Mouse (Mus musculus): ENCODE results near the gene Ldlrad3.

The Ldlrad3 gene

DNA sequence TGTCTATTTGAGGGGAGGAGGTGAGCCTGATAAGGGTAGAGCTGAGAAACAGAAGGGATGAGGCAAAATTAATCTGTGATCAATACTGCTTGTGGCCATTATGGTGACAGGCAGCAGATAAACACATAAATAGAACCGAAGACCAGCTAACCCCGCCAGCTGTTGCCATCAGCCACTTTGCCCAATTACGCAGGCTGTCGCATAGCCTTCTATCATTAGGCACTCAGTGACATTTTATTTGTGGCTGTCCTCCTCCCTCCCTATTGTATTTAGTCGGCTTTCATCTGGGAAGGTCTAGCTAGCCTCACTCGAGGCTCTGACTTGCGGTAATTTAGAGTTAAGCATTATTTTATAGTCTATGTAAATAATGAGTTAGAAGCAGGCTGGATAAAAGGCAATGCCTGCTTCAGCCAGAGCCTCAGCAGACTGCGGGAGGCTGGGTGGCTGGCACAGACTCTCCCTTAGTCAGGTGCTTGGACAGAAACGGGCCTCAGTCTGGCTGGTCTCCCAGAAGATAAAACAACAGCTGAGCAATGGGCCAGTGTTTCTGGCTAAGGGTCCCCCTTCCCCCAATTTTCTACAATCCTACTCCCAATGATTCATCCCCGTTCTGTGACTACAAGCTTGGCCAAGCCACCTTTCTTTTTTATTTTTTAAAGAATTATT is 147.8 kb downstream of the Ldlrad3 start:
- DNase-seq (ENCODE audit: low read depth, low spot score), result no peak

DNA sequence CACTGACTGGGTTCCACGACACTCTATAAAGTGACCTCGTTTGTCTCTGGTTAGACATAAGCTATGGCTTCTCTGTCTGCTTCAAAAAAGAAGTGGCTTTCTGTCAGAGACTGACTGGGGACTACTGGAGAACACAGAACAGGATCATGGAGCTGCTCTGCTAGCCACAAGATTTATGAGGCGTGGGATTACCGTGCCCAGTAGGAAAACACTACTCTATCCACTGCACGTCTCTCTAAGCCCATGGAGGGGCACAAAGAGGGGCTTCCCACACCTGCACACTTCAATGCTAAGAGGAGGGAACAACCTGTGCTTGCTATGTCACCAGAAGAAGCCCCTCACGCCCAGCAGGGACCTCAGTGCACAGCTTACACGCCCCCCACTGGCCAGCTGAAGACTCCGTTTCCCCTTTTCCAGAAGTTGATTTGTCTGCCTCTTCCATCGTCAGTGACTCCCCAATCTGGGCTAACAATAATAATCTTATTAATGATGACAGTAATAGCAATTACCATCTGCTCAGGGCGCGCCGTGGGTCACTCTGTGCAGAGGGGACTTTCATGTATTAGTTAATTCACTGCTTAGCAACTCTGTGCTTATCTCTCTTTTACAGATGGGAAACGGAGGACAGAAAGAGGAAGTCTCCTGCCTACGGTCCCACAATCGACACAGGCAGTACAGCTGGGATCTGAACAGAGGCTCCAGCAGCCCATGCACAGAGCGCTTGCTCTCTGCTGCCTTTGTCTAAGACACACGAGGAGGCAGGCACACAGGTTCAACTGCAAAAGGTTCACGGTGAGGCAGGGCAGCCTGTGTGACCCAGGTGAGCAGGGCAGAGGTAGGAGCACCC is 149.3 kb downstream of the Ldlrad3 start:
- DNase-seq (ENCODE audit: low read depth, low spot score), result no peak

DNA sequence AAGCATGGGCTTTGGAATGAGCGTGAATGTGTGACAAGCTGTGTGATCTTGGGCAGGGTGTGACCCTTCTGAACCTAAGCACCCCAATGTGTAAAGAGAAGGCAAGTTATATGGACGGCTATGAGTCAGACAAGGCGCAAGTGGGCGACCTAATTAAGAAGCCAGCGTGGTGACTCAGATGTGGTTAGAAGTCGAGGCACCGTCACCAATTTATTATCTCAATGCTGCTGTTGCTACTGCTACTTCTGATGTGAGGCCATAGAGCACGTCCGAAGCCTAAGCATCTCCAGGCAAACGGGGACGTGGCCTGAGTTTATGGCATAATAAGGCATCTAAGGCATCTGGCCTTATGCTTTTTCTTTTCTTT is 151.7 kb downstream of the Ldlrad3 start:
- no peak for DNase-seq (ENCODE audit: low read depth, low spot score)

DNA sequence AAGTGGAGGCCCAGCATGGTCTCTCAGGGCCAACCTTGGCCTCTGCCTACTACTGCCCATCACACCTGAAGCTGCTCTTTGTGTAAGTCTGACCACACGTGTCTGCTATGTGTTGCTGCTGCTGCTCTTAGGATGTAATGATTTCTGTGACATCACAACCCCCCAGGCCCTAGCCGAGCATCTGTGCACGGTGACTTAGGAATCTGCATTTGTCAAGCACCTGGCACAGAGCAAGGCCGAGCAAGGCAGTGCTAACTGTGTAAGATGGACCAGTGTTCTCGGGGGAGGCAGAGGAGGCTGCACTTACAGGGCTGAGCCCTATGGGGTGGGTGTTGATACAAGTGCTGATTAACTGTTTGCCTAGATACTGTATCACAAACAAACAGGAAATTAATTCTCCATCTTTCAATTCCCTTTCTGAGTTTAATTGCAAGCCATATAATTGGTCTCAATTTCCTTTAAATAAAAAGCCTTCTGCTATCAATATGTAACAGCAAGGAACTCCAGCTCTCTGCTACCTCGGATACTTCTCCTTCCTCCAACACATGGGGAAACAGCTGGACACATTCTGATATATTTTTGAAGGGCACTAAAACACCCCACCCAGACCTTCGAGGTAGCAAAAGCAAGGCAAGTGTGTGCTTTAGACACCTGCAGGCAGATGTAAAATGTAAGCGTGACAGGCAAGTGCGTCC is 152.2 kb downstream of the Ldlrad3 start:
- no peak for DNase-seq (ENCODE audit: low read depth, low spot score)

DNA sequence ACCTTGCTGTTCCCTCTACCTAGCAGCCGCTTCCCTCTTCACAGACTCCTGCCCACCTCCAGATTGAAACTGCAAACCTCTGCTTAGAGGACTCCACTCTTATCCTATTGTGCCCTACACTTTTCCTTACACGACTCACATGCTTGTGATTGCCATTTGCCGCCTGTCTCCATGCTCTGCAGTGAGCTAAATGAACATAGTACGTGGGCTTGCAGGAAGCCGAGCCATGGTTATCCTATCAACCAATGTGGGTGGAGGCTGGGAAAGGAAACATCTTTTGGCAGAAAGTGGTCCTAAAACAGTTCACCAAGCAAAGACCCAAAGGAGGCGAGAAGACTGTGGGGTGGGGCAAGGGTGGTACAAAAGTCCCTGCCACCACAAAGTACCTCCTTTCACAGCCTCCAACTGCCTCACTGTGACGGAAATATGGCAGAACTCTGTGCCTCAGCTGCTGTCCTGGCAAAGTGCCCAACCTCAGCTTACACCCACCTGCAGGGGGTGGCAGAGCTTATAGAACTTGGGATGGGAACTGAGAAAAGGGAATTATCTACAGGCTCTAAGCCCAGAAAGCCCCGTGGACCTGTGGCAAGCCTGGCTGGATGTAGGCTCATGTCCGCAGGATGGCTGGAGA is 153.4 kb downstream of the Ldlrad3 start:
- DNase-seq (ENCODE audit: low read depth, low spot score), result no peak

DNA sequence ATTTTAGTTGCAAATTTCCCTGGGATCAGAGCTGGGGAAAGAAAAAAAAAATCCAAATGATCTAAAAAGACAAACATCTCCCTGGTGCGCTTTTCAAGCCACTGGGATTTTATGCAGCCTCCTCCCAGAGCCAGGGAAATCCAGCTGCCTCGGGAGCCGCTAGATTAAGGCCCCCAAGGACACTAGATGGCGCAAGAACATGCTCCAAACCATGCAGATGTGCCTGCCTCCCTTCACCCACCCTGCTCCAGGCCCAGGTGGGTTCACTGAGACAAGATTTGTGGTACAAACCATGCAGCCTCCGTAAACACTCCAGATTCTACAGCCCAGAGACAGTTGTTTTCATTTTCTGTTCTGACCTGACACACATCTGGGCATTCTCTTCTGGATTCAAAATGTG is 155.5 kb downstream of the Ldlrad3 start:
- peak; percentile 54 for DNase-seq (ENCODE audit: low read depth, low spot score)

DNA sequence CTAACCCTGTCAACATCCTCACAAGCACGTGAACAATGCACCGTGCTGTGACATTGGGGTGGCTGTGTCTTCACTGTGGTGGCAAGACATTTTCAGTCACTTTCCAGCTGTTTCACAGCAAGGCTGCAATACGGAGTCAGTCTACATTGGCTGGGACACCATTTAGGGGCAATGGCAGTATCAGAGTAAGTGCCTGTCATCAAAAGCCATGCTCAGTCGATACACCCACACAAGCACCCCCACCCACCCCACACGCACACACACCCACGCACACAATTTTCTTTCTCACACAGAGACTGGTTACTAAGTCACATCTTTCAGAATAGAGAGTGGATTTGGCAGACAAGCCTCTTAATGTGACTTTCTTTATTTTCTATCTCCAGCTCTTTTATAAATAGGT is 156.0 kb downstream of the Ldlrad3 start:
- DNase-seq (ENCODE audit: low read depth, low spot score), result no peak

DNA sequence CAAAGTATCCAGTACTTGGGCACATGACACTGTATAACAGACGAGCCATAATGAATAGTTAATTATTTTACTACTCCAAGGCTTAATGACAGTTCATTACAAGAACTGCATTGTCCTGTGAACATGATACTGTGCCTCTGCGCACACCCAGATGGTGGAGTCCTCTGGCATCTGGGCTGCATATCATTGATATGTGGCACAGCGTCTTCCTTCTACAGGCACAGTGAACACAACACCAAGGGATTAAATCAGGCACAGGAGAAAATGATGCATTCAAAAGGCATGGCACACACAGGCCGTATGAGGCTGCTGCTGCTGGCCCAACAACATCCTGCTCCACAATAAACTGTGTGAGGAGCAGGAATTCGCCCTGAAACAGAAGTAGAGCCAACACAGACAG is 156.5 kb downstream of the Ldlrad3 start:
- no peak for DNase-seq (ENCODE audit: low read depth, low spot score)

DNA sequence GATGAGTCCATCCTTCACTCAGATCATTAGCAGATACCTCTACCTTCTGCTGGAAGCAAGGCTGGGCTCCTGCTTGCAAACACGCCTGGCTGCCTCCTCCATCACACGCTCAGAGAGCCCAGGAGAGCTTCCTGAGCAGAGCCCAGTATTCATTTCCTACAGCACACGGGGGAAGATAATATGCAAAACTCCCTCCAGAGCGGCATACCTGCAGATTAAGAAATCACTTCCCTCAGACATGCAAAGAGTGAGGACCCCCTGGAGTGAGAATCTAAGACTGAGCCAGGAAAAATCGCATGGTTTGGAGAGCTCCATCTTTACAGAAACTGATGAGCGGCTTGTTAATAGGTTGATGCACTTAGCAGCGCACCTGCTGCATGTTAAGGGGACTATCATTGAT is 158.9 kb downstream of the Ldlrad3 start:
- DNase-seq (ENCODE audit: low read depth, low spot score), result no peak

DNA sequence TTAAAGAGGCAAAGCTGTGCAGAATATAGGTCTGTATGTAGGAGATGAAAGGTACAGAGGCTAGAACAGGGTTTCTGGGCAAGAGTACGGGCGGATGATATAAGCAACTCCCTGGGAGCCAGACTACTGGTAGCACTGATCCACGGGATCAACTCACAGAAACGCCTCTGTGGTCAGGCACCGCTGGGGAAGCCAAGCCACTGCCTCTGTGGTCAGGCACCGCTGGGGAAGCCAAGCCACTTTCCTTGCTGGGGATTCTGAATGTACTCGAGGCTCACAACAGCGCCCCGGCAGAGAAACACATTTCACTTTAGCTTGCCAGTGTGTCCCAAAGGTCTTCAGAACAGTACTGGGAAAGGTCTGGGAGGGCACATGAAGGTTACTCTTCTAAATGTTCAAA is 160.0 kb downstream of the Ldlrad3 start:
- DNase-seq (ENCODE audit: low read depth, low spot score), result no peak

DNA sequence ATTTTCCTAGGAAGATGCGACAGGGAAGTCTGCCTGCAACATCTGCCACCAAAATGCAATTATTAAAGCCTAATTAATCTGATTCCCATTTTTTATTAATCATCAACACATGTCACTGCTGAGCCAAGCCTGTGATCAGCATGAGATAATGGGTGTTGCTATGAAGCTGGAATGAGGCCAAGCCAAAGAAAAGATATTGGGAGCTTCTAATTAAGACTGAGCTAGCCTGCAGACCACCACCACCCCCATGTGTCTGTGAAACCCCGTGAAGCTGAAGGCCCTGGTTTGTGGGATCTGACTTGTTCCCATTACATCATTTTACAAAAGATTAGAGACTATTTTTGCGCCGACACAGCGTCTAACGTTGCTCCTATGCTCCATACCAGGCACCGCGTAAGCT is 161.7 kb downstream of the Ldlrad3 start:
- no peak for DNase-seq (ENCODE audit: low read depth, low spot score)

DNA sequence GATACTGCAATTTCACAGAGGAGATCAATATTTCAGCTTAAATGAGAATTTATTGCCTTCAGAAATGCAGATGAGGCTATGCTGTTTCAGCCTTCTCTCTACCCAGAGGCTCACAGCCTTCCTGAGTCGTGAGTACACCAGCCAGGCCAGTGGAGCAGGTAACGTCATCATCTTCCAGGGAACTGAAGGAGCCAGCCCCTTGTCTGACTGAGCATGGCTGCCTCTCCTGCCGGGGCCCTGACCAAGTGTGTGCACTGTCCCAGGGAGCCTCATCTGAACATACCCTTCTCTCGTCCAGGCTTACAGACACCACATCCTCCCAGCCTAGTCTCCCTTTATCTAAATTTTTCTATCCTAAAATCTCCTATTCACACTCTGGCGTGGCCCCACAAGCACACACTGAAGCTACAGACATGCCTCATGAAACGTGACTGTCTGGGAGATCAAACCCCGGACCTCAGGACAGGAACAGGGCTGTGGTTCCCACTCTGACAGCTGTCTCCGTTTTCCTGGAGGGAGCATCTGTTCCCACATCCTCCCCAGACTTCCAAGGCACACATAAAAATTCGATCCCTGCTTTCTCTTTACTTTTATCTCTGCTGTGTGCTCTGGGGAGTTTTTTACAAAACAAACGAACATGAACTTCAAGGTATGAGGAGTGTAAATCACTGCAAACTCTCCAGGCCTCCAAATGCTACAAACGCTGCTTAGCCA is 164.7 kb downstream of the Ldlrad3 start:
- no peak for DNase-seq (ENCODE audit: low read depth, low spot score)

DNA sequence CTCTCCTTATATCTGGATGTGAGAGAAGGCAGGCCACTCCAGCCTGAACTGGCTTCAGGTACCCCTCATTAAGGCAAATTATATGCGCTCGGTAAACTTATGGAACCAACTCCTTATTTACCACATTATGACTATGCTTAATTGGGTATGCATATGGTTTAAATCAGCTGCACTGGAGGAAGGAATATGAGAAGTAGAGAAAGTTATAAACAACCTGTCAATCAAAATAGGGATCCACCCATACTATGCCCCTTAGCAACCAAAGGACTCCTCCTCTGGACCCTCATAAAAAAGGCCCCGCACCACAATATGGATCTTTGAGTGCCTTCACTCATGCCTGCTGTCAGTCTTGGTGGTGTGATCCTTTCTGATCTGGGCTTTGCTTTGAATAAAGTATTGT is 165.6 kb downstream of the Ldlrad3 start:
- DNase-seq (ENCODE audit: low read depth, low spot score), result no peak

DNA sequence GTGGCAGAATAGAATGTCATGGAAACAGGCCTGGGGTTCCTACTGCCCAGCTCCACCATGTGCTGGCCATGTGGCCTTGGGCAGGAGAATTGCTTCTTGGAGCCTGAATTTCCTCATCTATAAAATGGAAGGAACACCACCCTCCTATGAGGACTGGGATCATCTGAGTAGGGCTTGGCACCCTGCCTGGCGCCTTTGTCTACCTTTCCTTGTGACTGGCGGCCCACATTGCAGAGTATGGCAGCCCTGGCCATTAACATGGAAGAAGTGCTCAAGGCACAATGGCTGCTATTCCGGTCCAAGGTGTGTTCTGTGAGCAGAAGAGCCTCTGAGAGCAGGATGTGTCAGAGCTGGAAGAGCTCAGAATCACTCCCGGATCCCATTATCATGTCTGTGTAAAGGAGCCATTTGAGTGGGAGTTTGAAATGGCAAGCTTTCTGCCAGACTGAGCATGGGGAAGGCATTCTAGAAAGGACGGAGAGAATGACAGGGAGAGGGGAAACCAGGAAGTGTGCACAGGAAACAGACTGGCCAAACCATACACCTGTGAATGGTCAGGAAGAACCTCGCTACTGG is 171.6 kb downstream of the Ldlrad3 start:
- DNase-seq (ENCODE audit: low read depth, low spot score), result no peak

DNA sequence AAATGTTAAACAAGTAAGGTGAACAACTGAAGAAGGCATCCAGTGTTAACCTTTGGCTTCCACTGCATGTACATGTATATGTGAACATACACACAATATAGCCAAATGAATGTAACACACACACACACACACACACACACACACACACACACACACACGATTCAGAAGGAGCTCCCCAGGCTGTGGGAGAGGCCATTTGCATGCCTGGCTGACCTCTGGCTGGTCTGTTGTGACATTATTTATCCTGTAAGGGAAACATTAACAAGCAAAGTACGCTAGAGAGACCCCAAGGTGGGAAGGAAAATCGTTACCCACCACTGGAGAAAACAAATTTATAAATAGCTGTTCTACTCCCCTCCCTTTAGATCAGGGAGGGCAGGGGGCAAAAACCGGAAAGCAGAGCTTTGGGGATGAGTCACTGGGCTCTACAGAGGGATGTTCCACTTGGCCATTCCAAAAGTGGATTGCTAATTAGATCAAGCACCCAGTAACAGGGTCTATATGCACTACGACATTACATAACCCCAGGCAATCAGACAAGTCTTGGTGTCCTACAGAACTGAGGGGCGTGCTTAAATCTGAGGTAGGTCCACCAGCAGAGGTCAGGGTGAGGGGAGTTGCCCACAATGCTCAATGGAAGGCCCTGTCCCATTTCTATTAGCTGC is 174.7 kb downstream of the Ldlrad3 start:
- no peak for DNase-seq (ENCODE audit: low read depth, low spot score)

DNA sequence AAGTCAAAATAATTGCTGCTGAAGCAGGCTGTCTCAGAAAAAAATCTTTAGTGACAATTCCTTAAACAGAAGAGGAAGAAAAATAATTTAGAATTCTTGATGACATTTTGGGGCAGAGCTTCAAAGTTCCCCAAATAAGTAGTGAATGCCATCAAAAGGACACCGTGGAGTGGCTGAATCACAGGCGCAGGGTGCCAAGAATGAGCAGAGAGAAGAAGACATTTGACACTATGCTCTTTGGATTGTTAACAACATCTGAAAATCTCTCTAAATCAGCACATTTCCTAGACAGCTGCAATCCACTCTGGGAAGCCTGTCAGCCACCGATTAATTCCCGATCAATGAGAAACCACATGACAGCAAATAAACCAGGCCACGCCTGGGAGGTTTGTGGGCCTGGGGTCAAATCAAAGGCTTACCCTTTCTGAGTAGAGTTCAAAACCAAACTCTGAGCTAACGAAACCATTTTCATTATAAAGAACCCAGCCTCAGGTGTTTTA is 176.4 kb downstream of the Ldlrad3 start:
- DNase-seq (ENCODE audit: low read depth, low spot score), result no peak

DNA sequence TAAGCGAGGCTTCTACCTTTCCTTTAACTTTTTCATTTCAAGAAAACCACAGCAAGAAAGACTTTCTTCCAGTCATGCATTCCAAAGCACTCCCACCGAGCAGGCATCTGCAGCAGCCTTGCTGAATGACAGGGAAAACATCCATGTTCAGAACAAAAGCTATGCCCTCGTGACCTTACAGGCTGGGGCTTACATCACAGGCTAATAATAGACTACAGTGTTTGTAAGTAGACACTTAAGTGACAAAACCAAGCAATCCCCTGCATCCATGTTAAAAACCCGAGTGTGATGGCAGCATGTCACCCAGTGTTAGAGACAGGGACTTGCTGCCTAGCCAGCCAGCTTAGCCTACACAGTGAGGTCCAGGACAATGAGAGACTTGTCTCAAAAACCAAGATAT is 180.0 kb downstream of the Ldlrad3 start:
- DNase-seq (ENCODE audit: low read depth, low spot score), result no peak

DNA sequence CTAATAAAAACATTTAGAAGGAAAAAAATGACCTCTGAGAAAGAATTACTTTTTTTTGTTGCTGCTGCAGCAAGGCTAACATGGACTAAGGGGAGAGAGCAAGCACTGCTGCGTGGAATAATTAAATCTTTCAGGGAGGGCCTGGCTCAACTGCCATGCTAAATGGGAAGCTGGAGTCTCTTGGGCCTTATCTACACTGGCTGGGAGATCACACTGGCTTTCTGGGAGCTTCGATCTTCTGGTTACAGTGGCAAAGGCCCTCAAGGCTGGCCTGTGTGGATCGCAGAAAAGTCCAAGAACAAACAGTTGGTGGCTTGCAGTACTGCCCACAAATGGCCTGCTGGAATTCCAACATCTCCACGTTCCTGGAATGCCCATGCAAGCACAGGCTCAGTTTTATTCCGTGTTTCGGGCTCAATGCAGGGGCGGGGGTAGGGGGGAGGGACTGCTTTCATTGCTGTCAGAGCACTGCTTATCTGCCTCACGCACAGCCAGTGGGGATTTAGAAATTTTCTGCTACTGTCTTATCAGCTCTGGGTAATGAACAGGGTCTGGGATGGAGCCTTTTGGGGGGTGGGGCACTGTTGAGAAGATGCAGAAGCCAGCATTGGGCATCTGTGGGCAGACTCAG is 180.7 kb downstream of the Ldlrad3 start:
- DNase-seq (ENCODE audit: low read depth, low spot score), result no peak

DNA sequence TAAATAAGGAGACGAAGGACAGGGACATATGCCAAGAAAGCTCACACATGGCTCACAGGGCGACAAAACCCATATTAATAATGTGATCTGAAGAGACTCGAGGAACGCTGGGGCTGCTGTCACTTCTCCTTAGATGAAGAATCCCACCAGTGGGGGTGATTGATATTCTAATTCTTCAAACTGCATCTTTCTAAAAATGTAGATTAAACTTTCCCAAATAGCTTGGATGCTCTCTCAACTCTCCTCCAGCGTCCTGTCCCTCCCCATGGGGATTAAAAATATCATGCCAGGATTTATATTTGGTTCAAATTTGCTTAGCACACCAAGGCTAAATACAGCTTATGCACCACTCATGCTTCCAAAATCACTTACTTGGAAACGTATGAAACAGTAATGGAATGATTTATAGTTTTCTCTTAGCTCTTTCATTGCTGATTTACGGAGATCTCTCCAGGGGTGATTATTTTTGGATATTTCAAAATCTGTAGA is 182.4 kb downstream of the Ldlrad3 start:
- DNase-seq (ENCODE audit: low read depth, low spot score), result no peak
